Mouse (Mus musculus) testis, adult 2 months (tissue): ENCODE results near the gene Slc35b2.

Experiments used
- CTCF ChIP-seq: fragments of 200-500 bp; IDR thresholded peaks from 2 replicates; pipeline ENCODE4 v1.5.1; 2012; ENCODE audit warnings: low read depth, mild to moderate bottlenecking, inconsistent platforms, low read length, moderate library complexity; ENCODE audit not compliant: control insufficient read depth, insufficient read depth, insufficient replicate concordance
- POLR2A ChIP-seq: fragments of 200-500 bp; IDR thresholded peaks from 2 replicates; pipeline ENCODE4 v1.6.1; 2012; ENCODE audit warnings: low read depth, mild to moderate bottlenecking, inconsistent platforms, low read length, moderate library complexity; ENCODE audit not compliant: control insufficient read depth

DNA sequence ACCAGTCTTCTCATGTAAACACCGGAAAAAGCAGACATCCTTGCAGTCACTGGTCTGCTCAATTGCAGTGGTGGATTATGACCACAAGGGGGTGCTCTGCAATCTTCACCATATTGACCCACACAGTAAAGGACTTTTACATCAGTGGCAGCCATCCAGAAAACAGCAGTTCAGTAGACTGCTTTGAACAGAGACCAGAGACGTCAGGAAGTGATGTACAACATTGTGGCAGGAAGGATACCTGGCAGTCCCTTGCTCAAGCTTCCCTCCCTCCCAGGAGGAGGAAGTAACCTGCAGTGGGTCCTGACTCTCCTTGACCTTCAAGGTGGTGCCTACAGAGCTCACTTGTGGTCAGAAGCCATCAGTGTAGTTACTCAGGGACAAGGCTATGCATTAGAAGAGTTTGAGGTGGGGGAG lies 17.9 kb downstream of the Slc35b2 start:
- TF ChIP-seq POLR2A (no peak), CTCF (no peak)
